Mouse (Mus musculus) hindbrain, embryonic 15.5 days (tissue): ENCODE measurements around the gene Clip4. TPM values are rescaled to one million over a fixed set of nuclear protein-coding genes. Genes with fewer than 3 reads are reported as not detected.
"Not testable (repeated sequence)": the region's sequence is repeated elsewhere in the genome, so short reads cannot be mapped to it uniquely, and the experiment has no call there.

Source experiments
- ATAC-seq: fragments of 200-750 bp; cut with Nextera tagmentation; 2 replicates; pipeline ENCODE4 v1.8.0; 2017; ENCODE audit warnings: low read depth, moderate number of reproducible peaks, moderate TSS enrichment; ENCODE audit not compliant: low FRiP score
- H3K27ac ChIP-seq: fragments of 300-500 bp; sonication (generic); replicated peaks from 2 replicates; pipeline ENCODE4 v1.5.1; 2015; ENCODE audit warnings: mild to moderate bottlenecking, inconsistent platforms
- H3K27me3 ChIP-seq: fragments of 300-500 bp; sonication (generic); 2 replicates; pipeline ENCODE4 v1.6.1; 2015; ENCODE audit warnings: control low read depth, inconsistent platforms
- H3K36me3 ChIP-seq: fragments of 300-500 bp; sonication (generic); 2 replicates; pipeline ENCODE4 v1.6.1; 2015; ENCODE audit warnings: control low read depth, inconsistent platforms
- H3K4me1 ChIP-seq: fragments of 300-500 bp; sonication (generic); replicated peaks from 2 replicates; pipeline ENCODE4 v1.6.1; 2015; ENCODE audit warnings: control low read depth, inconsistent platforms
- H3K4me2 ChIP-seq: fragments of 300-500 bp; sonication (generic); 2 replicates; pipeline ENCODE4 v1.6.1; 2015; ENCODE audit warnings: moderate library complexity, mild to moderate bottlenecking, inconsistent platforms
- H3K4me3 ChIP-seq: fragments of 300-500 bp; sonication (generic); 2 replicates; pipeline ENCODE4 v1.5.1; 2015; ENCODE audit warnings: mild to moderate bottlenecking, inconsistent platforms
- H3K9ac ChIP-seq: fragments of 300-500 bp; sonication (generic); 2 replicates; pipeline ENCODE4 v1.6.1; 2015; ENCODE audit warnings: inconsistent platforms
- H3K9me3 ChIP-seq: fragments of 300-500 bp; sonication (generic); 2 replicates; pipeline ENCODE4 v1.6.1; 2016; ENCODE audit warnings: control low read depth, inconsistent platforms
- WGBS: fragments of 180-500 bp; shearing (Covaris S2); methylation state at CpG from one replicate; pipeline ENCODE4 v1.1.7; 2015; 5-methylcytosine and 5-hydroxymethylcytosine counted together
- polyA plus RNA-seq: library from polyadenylated mRNA; unstranded; fragments of >200 nt; fragmentation: Nextera tagmentation; extraction: Ambion mirVana; gene quantifications from 2 replicates; pipeline ENCODE4 v1.2.1, GENCODE M21; 2015

Clip4 gene
- 14.4 and 16.2 TPM in 2 replicates for polyA plus RNA-seq

- ATAC-seq, H3K4me1 ChIP-seq, H3K27ac ChIP-seq, H3K9me3 ChIP-seq, H3K9ac ChIP-seq, H3K36me3 ChIP-seq, H3K4me2 ChIP-seq, H3K4me3 ChIP-seq, H3K27me3 ChIP-seq: not testable (repeated sequence)
- 86% methylated on average over 1 of the region's 1 CpGs for WGBS
These were observed at the start of gene Clip4 for GRCm38 (mm10) chr17:71768173-71768572. Gene Clip4 (plus strand): TSS chr17:71768473.

- no peak overlapping the region for H3K9ac ChIP-seq
- ATAC-seq = no peak
These were observed 47.8 kb upstream of the Clip4 start for GRCm38 (mm10) chr17:71720434-71720833.

GRCm38 (mm10) chr17:71721019-71721418 lies 47.3 kb upstream of the Clip4 start:
- Histone ChIP-seq H3K9ac (no peak overlapping the region), H3K36me3 (no peaks in the 10 kb centered on the region), H3K4me1 (no peaks in the 10 kb centered on the region), H3K27ac (no peak overlapping the region), H3K9me3 (no peaks in the 10 kb centered on the region), H3K27me3 (no peaks in the 10 kb centered on the region), H3K4me3 (no peak overlapping the region), H3K4me2 (no peak overlapping the region)
- no peak for ATAC-seq
- WGBS = 82% methylated on average over 3 of the region's 3 CpGs

More at GRCm38 (mm10) chr17:71720434-71720833, 47.8 kb upstream of the Clip4 start:
- Histone ChIP-seq H3K4me2 (no peak overlapping the region), H3K36me3 (no peaks in the 10 kb centered on the region), H3K4me3 (no peak overlapping the region), H3K27ac (no peak overlapping the region), H3K9me3 (no peaks in the 10 kb centered on the region), H3K4me1 (no peaks in the 10 kb centered on the region), H3K27me3 (no peaks in the 10 kb centered on the region)

GRCm38 (mm10) chr17:71730655-71731054 lies 37.6 kb upstream of the Clip4 start:
- Histone ChIP-seq H3K4me1 (no peaks in the 10 kb centered on the region), H3K27me3 (no peaks in the 10 kb centered on the region), H3K9ac (no peak overlapping the region), H3K4me3 (no peak overlapping the region), H3K36me3 (no peaks in the 10 kb centered on the region), H3K4me2 (no peak overlapping the region), H3K27ac (no peak overlapping the region), H3K9me3 (no peaks in the 10 kb centered on the region)
- WGBS = 68% methylated on average over 2 of the region's 2 CpGs
- no peak for ATAC-seq

- Histone ChIP-seq H3K4me2 (no peak overlapping the region), H3K4me3 (no peak overlapping the region), H3K27me3 (no peaks in the 10 kb centered on the region), H3K9me3 (no peaks in the 10 kb centered on the region), H3K36me3 (no peaks in the 10 kb centered on the region), H3K9ac (no peak overlapping the region), H3K27ac (no peak overlapping the region), H3K4me1 (no peaks in the 10 kb centered on the region; the same call in 1 of the 2 replicates)
- no peak for ATAC-seq
- 56% methylated on average over 3 of the region's 3 CpGs for WGBS
These were observed 31.8 kb upstream of the Clip4 start for GRCm38 (mm10) chr17:71736442-71736841.

GRCm38 (mm10) chr17:71742156-71742555 lies 26.1 kb upstream of the Clip4 start:
- no peaks in the 10 kb centered on the region for H3K27me3 ChIP-seq
- H3K4me1 ChIP-seq = no peaks in the 10 kb centered on the region
- WGBS = 88% methylated on average over 3 of the region's 3 CpGs
- no peak overlapping the region for H3K9ac ChIP-seq
- no peak overlapping the region for H3K27ac ChIP-seq
- H3K4me3 ChIP-seq = no peak overlapping the region
- H3K36me3 ChIP-seq = no peaks in the 10 kb centered on the region
- H3K9me3 ChIP-seq = no peaks in the 10 kb centered on the region
- no peak for ATAC-seq
- H3K4me2 ChIP-seq = no peak overlapping the region

- Histone ChIP-seq H3K4me2 (no peak overlapping the region), H3K27ac (no peak overlapping the region; the same call in 1 of the 2 replicates), H3K9ac (no peak overlapping the region), H3K36me3 (no peaks in the 10 kb centered on the region), H3K4me1 (peaks cover 4% of the 10 kb centered on the region; the same call in 1 of the 2 replicates), H3K27me3 (no peaks in the 10 kb centered on the region), H3K9me3 (no peaks in the 10 kb centered on the region), H3K4me3 (no peak overlapping the region)
- WGBS = 24% methylated on average over 5 of the region's 5 CpGs
- no peak for ATAC-seq
These were observed 25.3 kb upstream of the Clip4 start for GRCm38 (mm10) chr17:71742935-71743334.

GRCm38 (mm10) chr17:71746114-71746513 lies 22.2 kb upstream of the Clip4 start:
- H3K36me3 ChIP-seq = no peaks in the 10 kb centered on the region
- no peaks in the 10 kb centered on the region for H3K27me3 ChIP-seq
- H3K9ac ChIP-seq = no peak overlapping the region
- no peak overlapping the region for H3K4me2 ChIP-seq
- WGBS = 57% methylated on average over 9 of the region's 9 CpGs
- H3K4me3 ChIP-seq = no peak overlapping the region
- ATAC-seq = 0 out of 2 replicates have a peak, but pooled peaks have one; percentile 12
- H3K9me3 ChIP-seq = no peaks in the 10 kb centered on the region
- H3K4me1 ChIP-seq = peaks cover 4% of the 10 kb centered on the region; the same call in 1 of the 2 replicates
- H3K27ac ChIP-seq = no peak overlapping the region

GRCm38 (mm10) chr17:71747561-71747960 lies 20.7 kb upstream of the Clip4 start:
- Histone ChIP-seq H3K36me3 (no peaks in the 10 kb centered on the region), H3K4me1 (peaks cover 4% of the 10 kb centered on the region; the same call in 1 of the 2 replicates), H3K9ac (no peak overlapping the region), H3K4me2 (no peak overlapping the region), H3K27ac (no peak overlapping the region), H3K9me3 (no peaks in the 10 kb centered on the region), H3K4me3 (no peak overlapping the region), H3K27me3 (no peaks in the 10 kb centered on the region)
- 66% methylated on average over 8 of the region's 8 CpGs for WGBS
- no peak for ATAC-seq

- peak; percentile 24; the same call in 1 of the 2 replicates for ATAC-seq
- peaks cover 4% of the 10 kb centered on the region; the same call in 1 of the 2 replicates for H3K4me1 ChIP-seq
- no peak overlapping the region for H3K27ac ChIP-seq
- H3K4me3 ChIP-seq = no peak overlapping the region
- H3K9me3 ChIP-seq = no peaks in the 10 kb centered on the region
- H3K9ac ChIP-seq = no peak overlapping the region
- 85% methylated on average over 9 of the region's 9 CpGs for WGBS
- H3K4me2 ChIP-seq = no peak overlapping the region
- no peaks in the 10 kb centered on the region for H3K36me3 ChIP-seq
- H3K27me3 ChIP-seq = no peaks in the 10 kb centered on the region
These were observed 18.6 kb upstream of the Clip4 start for GRCm38 (mm10) chr17:71749616-71750168.

- Histone ChIP-seq H3K27me3 (no peaks in the 10 kb centered on the region), H3K4me3 (no peak within 1 kb of the TSS), H3K9me3 (no peaks in the 10 kb centered on the region), H3K36me3 (no peaks in the 10 kb centered on the region), H3K4me2 (no peak within 1 kb of the TSS), H3K27ac (no peak within 1 kb of the TSS), H3K4me1 (peaks cover under 1% of the 10 kb centered on the region; the same call in 1 of the 2 replicates), H3K9ac (no peak within 1 kb of the TSS)
- 72% methylated on average over 10 of the region's 10 CpGs for WGBS
- ATAC-seq = no peak
These were observed 15.4 kb upstream of the Clip4 start, which contains the start of gene Pcare for GRCm38 (mm10) chr17:71752831-71753230. Gene Pcare (minus strand): TSS chr17:71752894.

- no peaks in the 10 kb centered on the region for H3K27me3 ChIP-seq
- no peak overlapping the region for H3K4me2 ChIP-seq
- 70% methylated on average over 7 of the region's 7 CpGs for WGBS
- H3K27ac ChIP-seq = no peak overlapping the region
- H3K4me1 ChIP-seq = no peaks in the 10 kb centered on the region
- no peak for ATAC-seq
- no peak overlapping the region for H3K4me3 ChIP-seq
- H3K9ac ChIP-seq = no peak overlapping the region
- no peaks in the 10 kb centered on the region for H3K36me3 ChIP-seq
- H3K9me3 ChIP-seq = no peaks in the 10 kb centered on the region
These were observed 7.7 kb upstream of the Clip4 start for GRCm38 (mm10) chr17:71760536-71760935.

- Histone ChIP-seq H3K4me3 (no peak overlapping the region), H3K9ac (no peak overlapping the region), H3K9me3 (no peaks in the 10 kb centered on the region), H3K4me1 (0 out of 2 replicates have a peak, but pooled peaks cover 5% of the 10 kb centered on the region), H3K4me2 (peak overlapping the region; percentile 24; the same call in 1 of the 2 replicates), H3K27me3 (no peaks in the 10 kb centered on the region), H3K36me3 (no peaks in the 10 kb centered on the region), H3K27ac (no peak overlapping the region)
- ATAC-seq = no peak
- WGBS = 9% methylated on average over 6 of the region's 6 CpGs
These were observed 1.3 kb downstream of the Clip4 start for GRCm38 (mm10) chr17:71769564-71769963.
